Mouse (Mus musculus) heart, adult 18-20 months (tissue): ENCODE measurements around the gene Olfr509. TPM values are rescaled to one million over a fixed set of nuclear protein-coding genes. Genes with fewer than 3 reads are reported as not detected.
"Not testable (repeated sequence)": the region's sequence is repeated elsewhere in the genome, so short reads cannot be mapped to it uniquely, and the experiment has no call there.

ENCODE experiments used
- DNase-seq, 2 experiments: peaks; one replicate each; pipeline ENCODE4 v3.0.0; 2021 to 2022; ENCODE audit warnings: mixed read lengths in 1 of 2
- long read RNA-seq, 2 experiments: library from polyadenylated mRNA; stranded (forward); transcript quantifications; one replicate each; pipeline ENCODE4 v2.0.0; 2021
- total RNA-seq, 2 experiments: library from RNA; stranded (reverse); gene quantifications; 2 replicates each; pipeline ENCODE4 v1.2.3; 2021

Gene Olfr509
- total RNA-seq = not detected
- long read RNA-seq, experiment 1 = 0 reads
- long read RNA-seq, experiment 2 = 0 reads

- DNase-seq = no peak
Observed at GRCm38 (mm10) chr7:108651806-108652205, at the start of gene Olfr509. Gene Olfr509, minus strand, starts transcription at chr7:108651906.

GRCm38 (mm10) chr7:108678886-108679285 is 27.2 kb upstream of the Olfr509 start:
- DNase-seq = no peak

GRCm38 (mm10) chr7:108671058-108671457 is 19.4 kb upstream of the Olfr509 start:
- DNase-seq = no peak

- no peak for DNase-seq
Observed at GRCm38 (mm10) chr7:108666118-108666517, 14.4 kb upstream of the Olfr509 start, which contains the start of gene Olfr510. Gene Olfr510, plus strand, starts transcription at chr7:108666418.

- DNase-seq = no peak
Observed at GRCm38 (mm10) chr7:108662419-108662818, 10.7 kb upstream of the Olfr509 start.

- DNase-seq = no peak
Observed at GRCm38 (mm10) chr7:108629694-108630093, 22.0 kb downstream of the Olfr509 start, which contains the start of gene Olfr508. Gene Olfr508, plus strand, starts transcription at chr7:108629994.

- DNase-seq = no peak
Observed at GRCm38 (mm10) chr7:108621514-108621913, 30.2 kb downstream of the Olfr509 start, which contains the start of gene Olfr507. Gene Olfr507, plus strand, starts transcription at chr7:108621814.

- DNase-seq = not testable (repeated sequence)
Observed at GRCm38 (mm10) chr7:108616781-108617180, 34.9 kb downstream of the Olfr509 start.

- no peak for DNase-seq
Observed at GRCm38 (mm10) chr7:108614110-108614509, 37.6 kb downstream of the Olfr509 start.

- no peak for DNase-seq
Observed at GRCm38 (mm10) chr7:108610487-108610886, 41.2 kb downstream of the Olfr509 start, which contains the start of gene Olfr506. Gene Olfr506, plus strand, starts transcription at chr7:108610787.

GRCm38 (mm10) chr7:108601916-108602315 is 49.8 kb downstream of the Olfr509 start:
- DNase-seq = not testable (repeated sequence)

Other genes starting within 250 kb of the Olfr509 start
- not detected for gene Olfr497, start 231.5 kb downstream of the Olfr509 start, total RNA-seq
- not detected for gene Olfr498, start 186.6 kb downstream of the Olfr509 start, total RNA-seq
- not detected for gene Olfr502, start 126.8 kb downstream of the Olfr509 start, total RNA-seq
- not detected for gene Olfr503, start 107.4 kb downstream of the Olfr509 start, total RNA-seq
- gene Olfr504, start 86.1 kb downstream of the Olfr509 start, total RNA-seq = not detected
- gene Olfr506, start 41.1 kb downstream of the Olfr509 start, total RNA-seq = not detected
- not detected for gene Olfr507, start 30.1 kb downstream of the Olfr509 start, total RNA-seq
- not detected for gene Olfr508, start 21.9 kb downstream of the Olfr509 start, total RNA-seq
- gene Olfr510, start 14.5 kb upstream of the Olfr509 start, total RNA-seq = not detected
- not detected for gene Olfr512, start 61.4 kb upstream of the Olfr509 start, total RNA-seq
- gene Olfr513, start 99.1 kb upstream of the Olfr509 start, total RNA-seq = not detected
- not detected for gene Olfr514, start 174.1 kb upstream of the Olfr509 start, total RNA-seq
- gene Olfr516, start 198.6 kb upstream of the Olfr509 start, total RNA-seq = not detected
- not detected for gene Olfr517, start 220.5 kb upstream of the Olfr509 start, total RNA-seq
- gene Olfr518, start 233.1 kb upstream of the Olfr509 start, total RNA-seq = not detected
- gene Olfr519, start 242.5 kb upstream of the Olfr509 start, total RNA-seq = not detected